ENCODE assay signal across 18 mouse cellular contexts in genomic region chr10:7757544-7757943, GRCm38 (mm10).
"Had no signal": no experiment of that assay in that cellular context is flagged by ENCODE, and none has a peak within 500 bp of the region (broad histone marks: within the 10 kb centered on the region; RNA-seq: fewer than 3 reads in every experiment).

No protein-coding gene starts in this region.

- DNase-seq: kidney, adult 2 months; kidney, postnatal 25 days; layer of hippocampus, adult 9-11 months; lung, adult 18-20 months; lung, postnatal 10 days; lung, postnatal 36 days; right cerebral cortex, postnatal 14 days; right cerebral cortex, postnatal 4 days; thymus, postnatal 25 days had no signal

- H3K9me3 ChIP-seq: lung, embryonic 15.5 days; midbrain, embryonic 13.5 days had no signal

- H3K4me2 ChIP-seq: lung, embryonic 15.5 days; midbrain, embryonic 13.5 days had no signal

- H3K4me1 ChIP-seq: lung, embryonic 15.5 days; midbrain, embryonic 13.5 days had no signal

- ATAC-seq: intestine, postnatal 0 days; midbrain, embryonic 13.5 days; midbrain, embryonic 16.5 days had no signal

- H3K9ac ChIP-seq: liver, embryonic 14.5 days; lung, embryonic 15.5 days; midbrain, embryonic 13.5 days had no signal

- H3K4me3 ChIP-seq: layer of hippocampus, adult 2 months; lung, embryonic 15.5 days; midbrain, embryonic 13.5 days; myocyte had no signal

- H3K27me3 ChIP-seq: lung, embryonic 15.5 days; midbrain, embryonic 13.5 days had no signal

- H3K27ac ChIP-seq: kidney, postnatal 0 days; layer of hippocampus, adult 2 months; liver, embryonic 14.5 days; lung, embryonic 15.5 days; midbrain, embryonic 13.5 days; stomach, postnatal 0 days had no signal
